Mouse (Mus musculus) retina, adult 2 months (tissue): ENCODE results near the gene Arf3.

Experiments used
- DNase-seq: peaks from one replicate; pipeline ENCODE4 v3.0.0-alpha.2; 2012; ENCODE audit warnings: low read depth, low spot score

Arf3 gene

DNA sequence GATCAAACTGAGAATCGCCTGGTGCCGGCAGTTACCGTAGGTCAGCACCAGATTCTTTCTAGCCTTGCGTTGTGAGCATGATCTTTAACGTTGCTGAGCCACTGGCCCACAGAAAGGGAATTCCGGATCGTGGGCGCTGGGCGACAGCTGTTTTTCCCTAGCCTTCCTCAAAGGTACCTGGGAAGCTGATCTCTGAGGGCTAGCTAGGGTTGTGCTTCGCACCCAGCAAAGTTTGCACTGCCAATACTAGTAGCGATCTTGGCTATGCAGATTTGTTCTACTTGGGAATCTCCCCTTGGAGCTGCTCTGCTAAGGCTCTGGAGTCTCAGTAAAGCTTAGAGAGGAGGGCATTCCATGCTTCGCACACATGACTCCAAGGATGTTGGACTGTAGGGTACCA is 28.2 kb upstream of the Arf3 start:
- no peak for DNase-seq

DNA sequence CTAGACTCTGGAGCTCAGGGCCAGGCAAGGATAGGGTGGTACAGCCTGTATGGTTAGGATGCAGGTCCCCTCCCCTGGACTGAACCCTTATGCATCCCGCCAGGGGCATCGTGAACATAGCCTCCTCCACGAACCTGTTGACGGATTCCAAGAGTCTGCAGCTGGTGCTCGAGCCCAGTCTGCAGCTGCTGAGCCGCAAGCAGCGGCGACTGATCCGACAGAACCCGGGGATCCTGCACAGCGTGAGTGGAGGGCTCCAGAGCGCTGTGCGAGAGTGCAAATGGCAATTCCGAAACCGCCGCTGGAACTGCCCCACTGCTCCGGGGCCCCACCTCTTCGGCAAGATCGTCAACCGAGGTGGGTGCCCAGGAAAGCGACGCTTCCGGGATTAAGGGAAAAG is 27.7 kb upstream of the Arf3 start:
- DNase-seq, result no peak

DNA sequence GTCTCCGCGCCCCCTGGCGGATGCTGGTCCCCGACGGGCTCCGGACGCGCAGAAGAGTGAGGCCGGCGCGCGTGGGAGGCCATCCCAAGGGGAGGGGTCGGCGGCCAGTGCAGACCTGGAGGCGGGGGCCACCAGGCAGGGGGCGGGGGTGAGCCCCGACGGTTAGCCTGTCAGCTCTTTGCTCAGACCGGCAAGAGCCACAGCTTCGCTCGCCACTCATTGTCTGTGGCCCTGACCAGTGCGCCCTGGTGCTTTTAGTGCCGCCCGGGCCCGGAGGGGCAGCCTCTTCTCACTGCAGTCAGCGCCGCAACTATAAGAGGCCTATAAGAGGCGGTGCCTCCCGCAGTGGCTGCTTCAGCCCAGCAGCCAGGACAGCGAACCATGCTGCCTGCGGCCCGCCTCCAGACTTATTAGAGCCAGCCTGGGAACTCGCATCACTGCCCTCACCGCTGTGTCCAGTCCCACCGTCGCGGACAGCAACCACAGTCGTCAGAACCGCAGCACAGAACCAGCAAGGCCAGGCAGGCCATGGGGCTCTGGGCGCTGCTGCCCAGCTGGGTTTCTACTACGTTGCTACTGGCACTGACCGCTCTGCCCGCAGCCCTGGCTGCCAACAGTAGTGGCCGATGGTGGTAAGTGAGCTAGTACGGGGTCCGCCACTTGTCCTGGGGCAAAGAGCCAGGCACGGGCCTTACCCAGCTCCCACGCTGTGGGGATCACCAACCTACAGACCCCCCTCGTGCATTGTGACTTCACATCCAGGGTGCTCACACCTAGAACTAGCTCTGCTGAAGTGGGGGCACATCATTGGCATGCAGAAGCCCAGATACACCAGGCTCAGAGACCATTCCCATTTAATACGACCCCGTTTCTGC is 26.9 kb upstream of the Arf3 start, which contains the start of gene Wnt1:
TSS of gene Wnt1 (plus strand) at position 197 of the 875 bp plus-strand sequence.
- DNase-seq, result no peak

DNA sequence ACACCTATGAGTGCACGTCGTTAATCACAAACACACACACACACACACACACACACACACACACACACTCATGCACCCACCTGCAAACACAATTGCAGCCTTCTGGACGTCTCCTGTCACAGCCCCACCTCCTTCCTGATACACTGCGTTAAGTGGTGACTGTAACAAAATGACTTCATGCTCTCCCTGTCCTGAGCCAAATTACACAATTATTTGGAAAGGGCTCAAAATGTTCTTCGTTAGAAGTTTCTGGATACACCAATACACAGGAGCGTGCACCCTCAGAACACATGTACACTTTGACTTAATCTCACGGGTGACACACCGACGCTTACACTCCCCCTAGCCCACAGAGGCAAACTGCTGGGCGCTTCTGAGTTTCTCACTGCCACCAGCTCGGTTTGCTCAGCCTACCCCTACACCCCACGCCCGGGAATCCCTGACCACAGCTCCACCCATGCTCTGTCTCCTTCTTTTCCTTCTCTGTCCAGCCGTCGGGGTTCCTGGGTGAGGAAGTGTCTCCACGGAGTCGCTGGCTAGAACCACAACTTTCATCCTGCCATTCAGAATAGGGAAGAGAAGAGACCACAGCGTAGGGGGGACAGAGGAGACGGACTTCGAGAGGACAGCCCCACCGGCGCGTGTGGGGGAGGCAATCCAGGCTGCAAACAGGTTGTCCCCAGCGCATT is 26.1 kb upstream of the Arf3 start:
- DNase-seq, result no peak

DNA sequence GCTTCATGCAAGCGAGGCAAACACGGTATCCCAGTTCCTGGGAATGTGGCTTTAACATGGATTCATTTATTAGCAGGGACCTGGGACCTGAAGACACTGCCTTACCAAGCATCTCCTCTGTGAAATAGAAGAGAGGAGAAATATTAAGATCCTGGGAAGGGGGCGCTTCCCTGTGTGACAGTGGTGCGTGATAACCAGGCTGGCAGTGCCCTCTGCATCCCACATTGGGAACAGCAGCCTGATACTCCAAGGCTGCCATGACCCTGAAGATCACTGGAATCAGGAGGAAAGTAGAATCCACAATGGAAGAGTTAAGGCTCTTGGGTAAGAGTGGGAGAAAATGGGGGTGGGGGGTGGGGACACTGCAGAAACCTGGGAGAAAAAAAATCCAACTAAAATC is 24.9 kb upstream of the Arf3 start:
- no peak for DNase-seq

DNA sequence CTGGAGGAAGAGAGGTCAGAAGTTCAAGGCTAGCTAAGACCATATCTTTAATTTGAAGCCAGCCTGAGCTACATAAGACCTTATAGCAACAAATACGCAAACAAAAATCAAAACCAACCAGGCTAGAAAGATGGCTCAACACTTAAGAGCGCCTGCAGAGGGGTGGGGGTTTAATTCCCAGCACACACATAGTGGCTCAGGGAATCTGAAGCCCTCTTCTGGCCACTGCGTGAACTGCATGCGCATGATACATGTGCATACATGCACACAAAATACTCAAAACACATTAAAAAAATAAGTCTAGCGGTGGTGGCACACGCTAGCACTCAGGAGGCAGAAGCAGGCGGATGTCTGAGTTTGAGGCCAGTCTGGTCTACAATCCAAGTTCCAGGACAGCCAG is 22.7 kb upstream of the Arf3 start:
- no peak for DNase-seq

DNA sequence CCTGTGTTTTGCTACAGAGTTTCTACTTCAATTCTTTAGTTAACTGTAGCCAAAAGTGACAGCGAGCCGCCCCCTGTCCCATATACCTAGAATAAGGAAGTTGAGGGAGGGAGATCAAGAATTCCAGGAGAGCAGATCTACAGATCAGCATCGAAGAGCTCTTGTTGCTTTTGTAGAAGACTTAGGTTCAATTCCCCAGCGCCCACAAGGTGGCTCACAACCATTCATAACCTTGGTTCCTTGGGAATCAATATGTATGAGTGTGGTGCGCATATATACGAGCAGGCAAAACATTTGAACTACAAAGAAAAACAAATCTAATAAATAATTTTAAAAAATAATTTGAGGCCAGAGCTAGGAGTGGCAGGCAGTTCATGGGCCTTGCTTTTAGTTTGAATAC is 18.2 kb upstream of the Arf3 start:
- DNase-seq, result no peak

DNA sequence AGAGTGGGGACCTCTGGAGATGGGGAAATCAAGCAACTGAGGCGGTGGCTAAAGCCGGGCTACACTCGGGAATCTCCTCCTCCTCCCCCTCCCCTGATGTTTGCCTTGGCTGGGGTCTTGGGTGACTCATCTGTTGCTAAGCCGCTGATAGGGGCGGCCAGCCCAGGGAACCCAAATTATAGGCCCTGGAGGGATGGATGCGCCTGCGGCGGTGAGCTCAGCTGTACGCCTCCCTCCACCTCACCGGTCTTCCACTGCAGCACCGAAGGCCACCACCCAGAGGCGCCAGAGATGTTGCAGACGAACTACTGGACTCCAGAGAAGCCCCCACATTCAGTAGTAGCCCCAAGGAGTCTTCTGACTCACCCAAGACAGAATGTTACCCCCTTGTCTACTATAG is 17.6 kb upstream of the Arf3 start:
- no peak for DNase-seq

DNA sequence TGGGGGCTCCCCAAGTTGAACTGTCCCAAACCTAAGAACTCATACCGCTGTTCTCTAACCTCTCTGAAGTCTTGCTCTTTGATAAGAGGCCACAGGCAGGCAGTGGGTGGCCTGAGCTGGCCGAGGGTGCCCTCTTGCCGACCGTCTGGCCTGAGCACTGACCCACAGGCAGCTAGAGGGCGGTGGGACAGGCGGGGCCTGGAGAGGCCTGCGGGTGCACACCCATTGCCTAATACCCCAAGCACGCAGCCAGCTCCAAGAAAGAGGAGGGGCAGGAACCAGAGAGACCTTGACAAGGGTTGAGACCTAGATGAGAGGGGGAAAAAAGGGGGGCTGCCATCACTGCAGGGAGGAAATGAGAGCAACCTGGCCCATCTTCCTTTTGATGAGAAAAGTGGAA is 17.1 kb upstream of the Arf3 start:
- DNase-seq, result no peak

DNA sequence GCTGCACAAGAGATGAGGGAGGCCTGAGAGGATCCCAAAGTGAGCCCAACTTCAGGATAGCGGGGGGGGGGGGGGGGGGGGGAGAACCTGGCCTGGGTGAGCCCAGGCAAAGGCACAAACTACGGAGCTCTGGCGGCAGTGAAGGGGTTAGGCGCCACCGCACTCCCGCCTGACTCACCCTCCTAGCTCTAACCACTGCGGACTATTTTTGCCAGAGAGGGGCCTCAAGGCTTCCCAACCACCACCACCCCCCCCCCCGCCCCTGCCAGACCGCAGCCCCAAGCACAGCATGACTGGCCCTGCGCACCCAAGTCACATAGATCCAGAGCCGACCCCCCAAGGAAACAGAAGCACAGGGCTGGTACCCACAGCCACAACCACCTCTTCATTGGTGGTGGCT is 15.8 kb upstream of the Arf3 start:
- DNase-seq, result no peak

DNA sequence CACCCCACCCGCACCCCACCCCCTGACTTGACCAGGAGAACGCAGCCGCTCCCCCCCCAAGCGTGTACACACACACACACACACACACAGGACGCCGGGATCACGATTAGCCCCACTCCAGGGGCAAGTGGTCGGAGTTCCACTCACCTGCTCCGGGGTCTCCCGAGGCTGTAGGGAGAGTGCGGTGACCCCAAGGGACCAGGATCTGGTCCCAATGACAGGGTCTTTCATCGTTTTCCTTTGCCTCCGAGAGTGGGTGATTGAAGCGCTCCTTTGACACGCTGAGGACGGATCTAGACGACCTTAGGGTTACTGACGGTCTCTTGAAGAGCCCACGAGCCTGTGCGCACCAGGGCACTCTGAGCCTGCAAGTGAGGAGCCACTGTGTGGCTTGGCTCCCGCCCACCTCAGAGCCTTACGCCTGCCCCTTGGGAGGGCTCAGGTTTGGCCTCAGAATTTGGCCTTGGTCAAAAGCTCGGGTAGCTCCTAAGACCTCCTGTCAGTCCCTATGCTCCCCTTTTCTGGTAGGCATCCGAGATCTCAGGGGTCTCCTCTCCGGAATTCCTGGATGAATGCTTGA is 15.3 kb upstream of the Arf3 start:
- DNase-seq, result no peak

DNA sequence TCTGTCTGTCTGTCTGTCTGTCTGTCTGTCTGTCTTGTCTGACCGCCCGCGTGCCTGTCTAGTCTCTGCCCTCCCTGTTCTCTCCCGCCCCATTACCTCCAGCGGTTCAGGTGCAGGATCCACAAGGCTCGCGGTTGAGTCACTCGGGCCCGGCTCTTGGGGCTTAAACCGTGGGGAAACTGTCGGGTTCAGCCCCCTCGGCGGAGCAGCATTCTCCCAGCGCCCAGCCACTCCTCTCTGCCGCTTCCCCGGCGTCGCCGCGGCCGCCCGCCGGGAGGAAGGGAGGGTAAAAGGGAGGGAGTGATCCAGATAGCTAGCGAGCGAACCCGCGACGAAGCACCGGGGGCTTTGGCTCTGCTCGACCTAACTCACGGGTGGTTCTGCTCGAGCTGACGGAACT is 14.7 kb upstream of the Arf3 start, which contains the start of gene Wnt10b:
TSS of gene Wnt10b (minus strand) at position 389 of the 400 bp plus-strand sequence.
- no peak for DNase-seq

DNA sequence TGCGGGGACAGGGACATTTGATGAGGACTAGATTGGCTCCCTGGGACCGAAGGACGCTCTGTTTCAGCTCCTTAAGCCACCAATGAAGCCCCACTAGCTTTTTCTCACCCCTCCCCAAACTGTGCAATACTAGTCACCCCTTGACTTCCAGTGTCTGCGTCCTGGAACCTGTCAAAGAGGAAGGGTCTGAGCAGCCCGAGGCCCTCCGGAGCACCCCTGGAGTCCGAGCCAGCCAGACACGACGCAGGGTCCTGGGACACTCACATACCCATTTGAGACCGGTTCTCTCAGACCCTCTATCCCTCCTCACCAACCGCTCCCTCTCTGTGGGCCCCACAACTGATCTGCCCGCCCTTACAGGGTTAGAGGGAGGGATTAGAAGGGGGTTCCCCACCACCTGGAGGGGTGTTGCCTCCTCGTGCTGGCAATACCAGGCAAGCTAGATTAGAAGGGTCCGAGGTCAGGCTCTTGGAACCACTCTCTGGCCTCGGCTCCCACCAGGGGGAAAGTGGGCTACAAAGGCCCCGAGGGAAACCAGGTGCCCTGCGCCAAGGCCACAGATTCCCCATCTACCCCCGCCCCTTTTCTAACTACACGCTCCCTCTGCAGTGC is 14.1 kb upstream of the Arf3 start:
- DNase-seq, result no peak

DNA sequence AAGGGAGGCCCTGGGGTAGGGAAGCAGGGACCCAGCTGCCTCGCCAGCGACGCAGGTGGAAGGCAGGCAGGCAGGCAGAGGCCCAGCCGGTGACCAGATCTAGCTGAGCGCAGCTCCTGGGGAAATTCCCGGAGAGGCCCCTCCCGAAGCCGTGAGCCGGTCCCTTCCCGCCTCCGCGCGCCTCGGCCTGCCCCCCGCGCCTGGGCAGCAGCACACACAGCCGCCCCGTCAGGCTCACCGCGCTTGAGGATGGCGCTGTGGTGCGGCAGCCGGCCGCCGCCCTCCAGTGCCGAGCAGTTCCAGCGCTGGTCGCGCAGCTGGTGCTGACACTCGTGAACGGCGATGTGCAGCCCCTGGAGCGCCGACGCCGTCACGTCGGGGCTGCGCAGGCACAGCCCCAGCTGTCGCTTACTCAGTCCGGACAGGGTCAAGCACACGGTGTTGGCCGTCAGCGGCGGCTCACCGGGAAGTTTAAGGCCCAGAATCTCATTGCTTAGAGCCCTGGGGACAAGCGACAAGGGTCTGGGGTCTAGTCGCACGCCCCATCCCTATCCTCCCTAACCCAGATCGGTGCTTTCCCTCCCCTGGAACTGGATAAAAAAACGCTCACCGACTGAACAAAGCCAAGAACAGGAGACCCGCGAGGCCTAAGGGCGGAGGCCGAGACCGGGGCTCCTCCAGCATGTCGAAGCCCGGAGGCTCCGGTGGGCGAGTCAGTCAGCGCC is 13.4 kb upstream of the Arf3 start:
- DNase-seq, result no peak

DNA sequence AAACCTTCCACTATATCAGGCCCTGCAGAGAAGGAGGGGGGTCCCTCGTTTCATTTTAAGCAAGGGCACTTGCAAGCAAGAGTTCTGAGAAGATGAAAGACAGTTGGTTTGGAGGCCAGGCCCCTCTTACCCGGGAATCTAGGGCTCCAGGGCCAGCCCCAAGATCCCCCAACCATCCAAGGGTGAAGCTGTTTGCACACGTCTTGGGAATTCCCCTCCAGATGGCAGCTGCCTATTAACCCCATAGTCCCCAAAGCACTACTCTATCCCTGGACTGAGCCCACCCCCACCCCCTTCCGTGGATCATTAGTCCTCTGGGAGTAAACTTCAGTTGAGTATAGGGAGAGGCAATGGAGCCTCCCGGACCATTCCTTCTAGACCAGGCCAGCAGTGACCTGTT is 12.5 kb upstream of the Arf3 start:
- no peak for DNase-seq

DNA sequence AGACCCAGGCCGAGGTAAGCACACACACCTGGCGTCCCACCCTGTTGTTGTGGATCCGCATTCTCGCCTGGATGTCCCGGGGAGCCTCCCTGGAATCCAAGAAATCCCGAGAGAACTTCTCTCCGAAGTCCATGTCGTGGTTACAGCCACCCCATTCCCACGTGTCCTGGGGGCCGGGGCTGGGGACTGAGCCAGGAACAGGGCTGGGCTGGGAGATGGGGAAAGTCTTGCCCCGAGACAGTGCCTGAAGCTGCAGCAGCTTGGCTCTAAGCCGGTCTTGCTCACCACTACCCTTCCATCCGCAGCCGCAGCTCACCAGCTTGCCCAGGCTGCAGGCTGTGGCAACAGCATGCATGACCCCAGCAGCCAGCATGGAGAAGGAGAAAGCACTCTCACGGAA is 11.1 kb upstream of the Arf3 start:
- DNase-seq, result no peak

DNA sequence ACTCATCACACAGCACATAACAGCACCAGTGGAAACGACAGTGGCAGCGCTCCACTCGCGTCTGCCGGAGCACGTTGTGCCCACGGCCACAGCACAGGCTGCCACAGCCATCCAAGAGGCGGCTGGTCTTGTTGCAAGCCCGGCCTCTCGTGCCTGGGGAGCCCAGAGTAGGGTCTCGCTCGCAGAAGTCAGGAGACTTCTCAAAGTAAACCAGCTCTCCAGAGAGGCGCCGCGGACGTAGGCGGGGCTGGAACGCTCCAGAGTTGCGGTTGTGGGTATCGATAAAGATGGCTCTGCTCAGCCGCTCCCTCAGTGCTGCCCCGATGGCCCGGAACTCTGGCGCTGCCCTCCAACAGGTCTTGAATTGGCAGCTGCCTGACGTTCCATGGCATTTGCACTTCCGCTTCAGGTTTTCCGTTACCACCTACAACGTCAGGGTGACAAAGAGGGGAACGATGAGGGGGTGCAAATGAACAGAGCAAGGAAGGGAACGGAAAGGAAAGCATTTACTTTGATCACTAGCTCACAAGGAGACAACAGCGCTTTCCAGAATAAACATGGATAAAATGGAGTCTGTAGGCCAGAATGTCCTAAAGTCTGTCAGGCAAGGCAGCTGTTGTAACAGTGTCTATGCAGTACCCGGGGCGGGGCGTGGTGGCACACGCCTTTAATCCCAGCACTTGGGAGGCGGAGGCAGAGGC is 9.6 kb upstream of the Arf3 start:
- no peak for DNase-seq

DNA sequence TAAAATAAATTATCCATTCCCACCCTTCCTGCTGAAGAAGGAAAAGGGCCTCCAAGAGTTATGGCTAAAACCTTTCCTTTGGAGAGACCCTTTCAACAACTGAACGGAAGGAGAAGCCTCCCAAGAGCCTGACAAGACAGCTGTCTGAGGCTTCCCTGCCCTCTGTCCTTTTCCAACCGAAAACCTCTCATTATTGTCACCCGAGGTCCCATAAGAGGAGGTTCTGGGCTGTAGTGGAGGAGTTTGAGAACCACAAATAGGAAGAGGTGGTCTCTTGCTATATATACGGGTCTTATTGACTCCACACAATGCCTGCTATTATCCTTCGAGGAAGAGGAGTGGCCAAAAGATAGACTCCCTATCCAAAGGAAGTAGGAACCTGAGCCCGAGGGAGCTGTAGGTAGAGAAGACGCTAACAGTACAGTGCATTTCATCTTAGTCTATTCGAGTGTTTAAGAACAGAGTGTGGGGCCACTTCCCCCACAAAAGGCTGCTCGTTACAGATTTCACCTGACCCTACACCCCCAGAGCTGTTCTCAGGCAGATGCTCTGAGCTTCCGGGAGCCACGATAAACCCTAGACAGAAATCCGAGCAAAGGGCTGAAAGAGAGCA is 8.9 kb upstream of the Arf3 start:
- no peak for DNase-seq

DNA sequence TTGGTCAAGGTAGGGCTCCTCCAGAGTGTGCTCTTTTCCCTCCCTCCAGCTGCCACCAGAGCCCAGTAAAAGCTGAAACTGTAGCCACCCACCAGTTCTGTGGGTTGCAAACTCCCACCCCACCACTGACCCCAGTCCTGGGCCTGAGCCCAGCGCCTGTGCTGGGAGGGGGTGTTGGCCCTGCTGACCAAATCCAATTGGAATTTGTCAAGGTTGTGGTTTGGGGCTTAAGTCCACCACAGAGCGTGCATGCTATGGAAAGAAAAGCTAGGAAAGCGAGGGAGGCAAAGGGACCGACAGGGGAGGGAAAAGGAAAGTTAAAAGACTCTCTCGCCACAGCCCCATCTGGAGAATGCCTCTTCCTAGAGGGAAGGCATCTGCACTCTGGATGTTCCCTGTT is 5.2 kb upstream of the Arf3 start:
- DNase-seq, result no peak

DNA sequence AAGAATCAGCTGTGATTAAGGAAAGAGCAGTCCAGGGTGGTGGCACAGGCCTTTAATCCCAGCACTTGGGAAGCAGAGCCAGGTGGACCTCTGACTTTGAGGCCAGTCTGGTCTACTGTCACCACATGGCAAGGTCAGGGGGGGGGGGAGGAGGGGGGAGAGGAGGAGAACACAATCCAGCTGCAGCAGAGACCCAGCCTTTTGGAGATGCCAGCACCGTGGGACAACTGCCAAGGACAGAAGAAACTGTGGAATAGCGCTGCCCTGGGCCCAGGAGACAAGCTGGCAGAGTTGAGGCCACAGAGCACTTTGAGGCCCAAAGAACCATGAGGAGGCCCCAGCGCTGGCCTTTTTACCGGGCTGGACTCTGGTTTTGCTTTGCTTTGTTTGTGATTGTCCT is 2.9 kb upstream of the Arf3 start:
- DNase-seq, result no peak

DNA sequence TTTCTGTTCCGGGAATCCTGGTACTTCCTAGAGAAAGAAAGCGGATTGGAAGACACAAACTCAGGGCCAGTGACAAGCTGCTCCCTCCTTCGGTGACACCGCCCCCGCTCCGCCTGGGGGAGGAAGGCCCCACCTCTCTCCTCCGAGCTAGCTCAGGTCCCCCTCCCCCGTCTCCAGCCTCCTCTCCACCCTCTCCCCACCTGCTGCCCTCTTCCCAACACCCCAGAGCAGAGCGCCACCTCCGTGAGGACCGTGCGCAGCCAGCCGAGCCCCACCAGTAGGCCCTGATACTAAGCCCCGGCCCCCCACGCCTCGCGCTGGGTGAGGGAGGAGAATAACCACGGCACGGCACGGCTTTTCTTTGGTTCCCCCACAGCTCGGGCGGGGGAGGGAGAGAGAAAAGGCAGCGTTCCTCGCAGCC is 803 bp downstream of the Arf3 start:
- DNase-seq, result peak; percentile 16
